Mouse (Mus musculus): ENCODE data around the gene Ppm1m. TPM values are rescaled to one million over a fixed set of nuclear protein-coding genes. Genes with fewer than 3 reads are reported as not detected.
"Not testable (repeated sequence)": the region's sequence is repeated elsewhere in the genome, so short reads cannot be mapped to it uniquely, and the experiment has no call there.

Ppm1m gene
- total RNA-seq, 4 experiments from 2014 or later = 23.4 to 26.9 (median 24.4) TPM

GRCm38 (mm10) chr9:106193930-106194807 lies 5.4 kb downstream of the Ppm1m start:
- no peak for DNase-seq (ENCODE audit: low spot score in 2 of 2)

- DNase-seq (ENCODE audit: low spot score in 2 of 2) = no peak
Observed at GRCm38 (mm10) chr9:106192998-106193397, 6.5 kb downstream of the Ppm1m start.

GRCm38 (mm10) chr9:106192024-106192423 lies 7.5 kb downstream of the Ppm1m start:
- DNase-seq (ENCODE audit: low spot score in 2 of 2) = no peak

GRCm38 (mm10) chr9:106191355-106191754 lies 8.2 kb downstream of the Ppm1m start:
- DNase-seq (ENCODE audit: low spot score in 2 of 2) = no peak

GRCm38 (mm10) chr9:106183996-106184395 lies 15.6 kb downstream of the Ppm1m start:
- DNase-seq (ENCODE audit: low spot score in 2 of 2) = no peak

GRCm38 (mm10) chr9:106182146-106182545 lies 17.4 kb downstream of the Ppm1m start:
- DNase-seq (ENCODE audit: low spot score in 2 of 2) = no peak

- DNase-seq (ENCODE audit: low spot score in 2 of 2) = no peak
Observed at GRCm38 (mm10) chr9:106179964-106180363, 19.6 kb downstream of the Ppm1m start.

- DNase-seq (ENCODE audit: low spot score in 2 of 2) = no peak
Observed at GRCm38 (mm10) chr9:106179454-106179853, 20.1 kb downstream of the Ppm1m start.

GRCm38 (mm10) chr9:106177799-106178198 lies 21.7 kb downstream of the Ppm1m start:
- no peak for DNase-seq (ENCODE audit: low spot score in 2 of 2)

GRCm38 (mm10) chr9:106176769-106177168 lies 22.8 kb downstream of the Ppm1m start:
- no peak for DNase-seq (ENCODE audit: low spot score in 2 of 2)

- DNase-seq (ENCODE audit: low spot score in 2 of 2) = no peak
Observed at GRCm38 (mm10) chr9:106175552-106176200, 23.9 kb downstream of the Ppm1m start.

- no peak for DNase-seq (ENCODE audit: low spot score in 2 of 2)
Observed at GRCm38 (mm10) chr9:106173363-106173762, 26.2 kb downstream of the Ppm1m start.

- DNase-seq (ENCODE audit: low spot score in 2 of 2) = no peak
Observed at GRCm38 (mm10) chr9:106172527-106172926, 27.0 kb downstream of the Ppm1m start.

- peak in 1 of 2 experiments; percentile 49 for DNase-seq (ENCODE audit: low spot score in 2 of 2)
Observed at GRCm38 (mm10) chr9:106171346-106172158, 28.0 kb downstream of the Ppm1m start.

GRCm38 (mm10) chr9:106170556-106171345 lies 28.8 kb downstream of the Ppm1m start, which contains the start of gene Wdr82:
Gene Wdr82 (plus strand): TSS chr9:106170928.
- peak; percentile 81 to 85 for DNase-seq (ENCODE audit: low spot score in 2 of 2)

GRCm38 (mm10) chr9:106169917-106170316 lies 29.6 kb downstream of the Ppm1m start:
- DNase-seq (ENCODE audit: low spot score in 2 of 2) = no peak

GRCm38 (mm10) chr9:106169006-106169405 lies 30.5 kb downstream of the Ppm1m start:
- not testable (repeated sequence) for DNase-seq (ENCODE audit: low spot score in 2 of 2)

GRCm38 (mm10) chr9:106167703-106168102 lies 31.8 kb downstream of the Ppm1m start:
- no peak for DNase-seq (ENCODE audit: low spot score in 2 of 2)

GRCm38 (mm10) chr9:106167241-106167640 lies 32.3 kb downstream of the Ppm1m start:
- DNase-seq (ENCODE audit: low spot score in 2 of 2) = no peak

GRCm38 (mm10) chr9:106166709-106167108 lies 32.8 kb downstream of the Ppm1m start:
- no peak for DNase-seq (ENCODE audit: low spot score in 2 of 2)

GRCm38 (mm10) chr9:106160426-106160825 lies 39.1 kb downstream of the Ppm1m start:
- no peak for DNase-seq (ENCODE audit: low spot score in 2 of 2)
